Mouse (Mus musculus) heart, embryonic 14.5 days (tissue): ENCODE measurements around the gene Mef2b. TPM values are rescaled to one million over a fixed set of nuclear protein-coding genes. Genes with fewer than 3 reads are reported as not detected.

Experiments
- ATAC-seq: fragments of 200-750 bp; cut with Nextera tagmentation; 2 replicates; pipeline ENCODE4 v1.8.0; 2017; ENCODE audit warnings: low read depth, moderate TSS enrichment; ENCODE audit not compliant: insufficient number of reproducible peaks, insufficient read depth, low FRiP score
- H3K27ac ChIP-seq, 2 experiments: fragments of 200-500 bp in 1 of 2; fragments of 300-500 bp in 1 of 2; sonication (generic) in 1 of 2; replicated peaks in 1 of 2; 2 replicates each; pipeline ENCODE4 v1.5.1; 2012 to 2014; ENCODE audit warnings: low read depth in 2 of 2, low read length in 2 of 2, control low read depth in 1 of 2, mild to moderate bottlenecking in 1 of 2, mixed read lengths in 1 of 2; ENCODE audit not compliant: control insufficient read depth in 1 of 2, insufficient read depth in 1 of 2
- H3K27me3 ChIP-seq: fragments of 300-500 bp; sonication (generic); 2 replicates; pipeline ENCODE4 v1.6.1; 2014; ENCODE audit warnings: mild to moderate bottlenecking, low read length, control low read depth; ENCODE audit not compliant: control insufficient read depth, insufficient read depth
- H3K36me3 ChIP-seq: fragments of 300-500 bp; sonication (generic); 2 replicates; pipeline ENCODE4 v1.6.1; 2014; ENCODE audit warnings: mild to moderate bottlenecking, control low read depth, low read length, mixed read lengths; ENCODE audit not compliant: control insufficient read depth, insufficient read depth
- H3K4me1 ChIP-seq, 2 experiments: fragments of 200-500 bp in 1 of 2; fragments of 300-500 bp in 1 of 2; sonication (generic) in 1 of 2; 2 replicates each; pipeline ENCODE4 v1.6.1; 2012 to 2014; ENCODE audit warnings: low read length in 2 of 2, control low read depth in 1 of 2, mixed read lengths in 1 of 2; ENCODE audit not compliant: control insufficient read depth in 2 of 2, insufficient read depth in 2 of 2
- H3K4me2 ChIP-seq: fragments of 300-500 bp; sonication (generic); 2 replicates; pipeline ENCODE4 v1.6.1; 2014; ENCODE audit warnings: mild to moderate bottlenecking, low read length
- H3K4me3 ChIP-seq, 2 experiments: fragments of 200-500 bp in 1 of 2; fragments of 300-500 bp in 1 of 2; sonication (generic) in 1 of 2; 2 replicates each; pipeline ENCODE4 v1.5.1; 2012 to 2014; ENCODE audit warnings: low read length in 2 of 2, mild to moderate bottlenecking in 2 of 2, control low read depth in 1 of 2, low read depth in 1 of 2, moderate library complexity in 1 of 2; ENCODE audit not compliant: control insufficient read depth in 1 of 2, insufficient read depth in 1 of 2
- H3K9ac ChIP-seq: fragments of 300-500 bp; sonication (generic); 2 replicates; pipeline ENCODE4 v1.6.1; 2014; ENCODE audit warnings: mild to moderate bottlenecking, low read length
- H3K9me3 ChIP-seq: fragments of 300-500 bp; sonication (generic); 2 replicates; pipeline ENCODE4 v1.6.1; 2016; ENCODE audit warnings: low read length, control low read depth; ENCODE audit not compliant: control insufficient read depth
- WGBS: fragments of 180-500 bp; shearing (Covaris S2); extraction: QIAGEN DNeasy Blood & Tissue Kit; methylation state at CpG from one replicate; pipeline ENCODE4 v1.1.7; 2014; 5-methylcytosine and 5-hydroxymethylcytosine counted together
- polyA plus RNA-seq: library from polyadenylated mRNA; unstranded; fragments of >200 nt; fragmentation: Nextera tagmentation; extraction: Ambion mirVana; gene quantifications from 2 replicates; pipeline ENCODE4 v1.2.1, GENCODE M21; 2014

Mef2b gene
- polyA plus RNA-seq, 1 experiment from 2014 or later = 0.22 TPM

DNA sequence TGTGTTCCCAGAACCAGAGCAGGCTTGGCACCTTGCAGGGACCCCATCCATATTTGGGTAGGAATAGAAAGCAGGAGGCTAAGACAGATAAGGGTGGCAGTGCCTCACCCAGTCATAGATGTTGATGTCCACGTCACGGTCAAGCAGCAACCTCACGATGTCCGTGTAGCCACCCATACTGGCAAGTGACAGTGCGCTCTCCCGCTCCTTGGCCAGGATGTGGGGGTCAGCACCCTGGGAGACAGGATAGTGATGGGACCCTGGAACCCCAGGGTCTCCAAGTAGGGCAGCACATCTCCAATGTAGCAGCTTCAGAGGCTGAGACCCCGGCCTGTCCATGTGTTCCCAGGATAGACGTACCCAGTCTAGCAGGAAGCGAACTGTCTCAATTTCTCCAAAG, 4.6 kb upstream of the Mef2b start:
- no peaks in the 10 kb centered on the region for H3K27me3 ChIP-seq
- H3K9ac ChIP-seq = no peak overlapping the region
- no peak overlapping the region for H3K4me3 ChIP-seq
- WGBS = 66% methylated on average over 9 of the region's 9 CpGs
- ATAC-seq = no peak
- peaks cover 53% of the 10 kb centered on the region for H3K36me3 ChIP-seq
- no peaks in the 10 kb centered on the region for H3K9me3 ChIP-seq
- H3K4me1 ChIP-seq = peaks cover 14 to 28% of the 10 kb centered on the region in 2 experiments
- no peak overlapping the region for H3K4me2 ChIP-seq
- peak overlapping the region; percentile 48 to 49; a peak in 1 of 4 replicates for H3K27ac ChIP-seq

- H3K4me2 ChIP-seq = no peak overlapping the region
- no peaks in the 10 kb centered on the region for H3K27me3 ChIP-seq
- H3K4me3 ChIP-seq = no peak overlapping the region
- peaks cover 53% of the 10 kb centered on the region for H3K36me3 ChIP-seq
- H3K9me3 ChIP-seq = no peaks in the 10 kb centered on the region
- H3K9ac ChIP-seq = no peak overlapping the region
- WGBS = 83% methylated on average over 4 of the region's 4 CpGs
- no peak overlapping the region for H3K27ac ChIP-seq
- ATAC-seq = no peak
- H3K4me1 ChIP-seq = peaks cover 16 to 29% of the 10 kb centered on the region in 2 experiments
Observed at GRCm38 (mm10) chr8:70136591-70136990, 2.9 kb upstream of the Mef2b start.

- ATAC-seq = no peak
- Histone ChIP-seq H3K36me3 (peaks cover 58% of the 10 kb centered on the region), H3K4me2 (peak overlapping the region; percentile 81), H3K4me1 (peaks cover 13 to 23% of the 10 kb centered on the region in 2 experiments), H3K27ac (no peak overlapping the region), H3K27me3 (no peaks in the 10 kb centered on the region), H3K9ac (peak overlapping the region; percentile 82; the same call in 1 of the 2 replicates), H3K4me3 (peak overlapping the region in 1 of 2 experiments; percentile 76; a peak in 1 of 4 replicates), H3K9me3 (no peaks in the 10 kb centered on the region)
- 78% methylated on average over 4 of the region's 4 CpGs for WGBS
Observed at GRCm38 (mm10) chr8:70137890-70138289, 1.6 kb upstream of the Mef2b start.

- 7% methylated on average over 9 of the region's 9 CpGs for WGBS
- no peak for ATAC-seq
- Histone ChIP-seq H3K27ac (peak overlapping the region; percentile 81 to 83), H3K9ac (peak overlapping the region; percentile 84), H3K9me3 (no peaks in the 10 kb centered on the region), H3K27me3 (no peaks in the 10 kb centered on the region), H3K4me2 (peak overlapping the region; percentile 81), H3K36me3 (peaks cover 53% of the 10 kb centered on the region), H3K4me3 (peak overlapping the region; percentile 76 to 97), H3K4me1 (peaks cover 11 to 17% of the 10 kb centered on the region in 2 experiments)
Observed at GRCm38 (mm10) chr8:70139981-70140380, 470 bp downstream of the Mef2b start.

GRCm38 (mm10) chr8:70147678-70148607, 8.4 kb downstream of the Mef2b start:
- WGBS = 81% methylated on average over 7 of the region's 7 CpGs
- Histone ChIP-seq H3K27me3 (peaks cover 3% of the 10 kb centered on the region; the same call in 1 of the 2 replicates), H3K36me3 (peaks cover 38% of the 10 kb centered on the region), H3K9me3 (no peaks in the 10 kb centered on the region), H3K4me1 (no peaks in the 10 kb centered on the region; a peak in 1 of 4 replicates), H3K4me3 (no peak overlapping the region), H3K4me2 (no peak overlapping the region), H3K27ac (no peak overlapping the region), H3K9ac (no peak overlapping the region)
- no peak for ATAC-seq

DNA sequence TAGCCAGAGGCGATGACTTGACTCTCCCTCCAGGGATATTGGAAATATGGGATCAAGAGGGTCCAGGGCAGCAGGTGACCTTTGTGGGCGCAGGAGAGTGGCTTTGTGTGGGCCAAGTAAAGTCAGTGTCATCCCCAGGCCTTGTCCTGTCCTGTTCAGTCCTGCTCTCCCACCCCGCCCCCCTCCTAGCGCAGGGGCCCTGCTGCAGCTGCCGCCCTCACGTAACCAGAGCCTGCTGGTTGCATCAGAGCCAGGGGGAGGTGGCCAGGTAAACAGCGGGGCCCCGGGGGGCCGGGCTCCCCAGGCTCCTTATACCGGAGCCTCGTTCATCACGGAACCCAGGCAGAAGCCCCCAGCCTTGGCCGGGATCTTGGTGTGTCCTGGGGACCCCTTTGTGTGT, 10.6 kb downstream of the Mef2b start:
- Histone ChIP-seq H3K4me3 (no peak overlapping the region), H3K27ac (no peak overlapping the region), H3K36me3 (peaks cover 22% of the 10 kb centered on the region), H3K27me3 (peaks cover 7% of the 10 kb centered on the region), H3K9ac (no peak overlapping the region), H3K4me2 (no peak overlapping the region), H3K9me3 (no peaks in the 10 kb centered on the region), H3K4me1 (no peaks in the 10 kb centered on the region; a peak in 1 of 4 replicates)
- 17% methylated on average over 13 of the region's 13 CpGs for WGBS
- ATAC-seq = no peak; the same call in 1 of the 2 replicates

DNA sequence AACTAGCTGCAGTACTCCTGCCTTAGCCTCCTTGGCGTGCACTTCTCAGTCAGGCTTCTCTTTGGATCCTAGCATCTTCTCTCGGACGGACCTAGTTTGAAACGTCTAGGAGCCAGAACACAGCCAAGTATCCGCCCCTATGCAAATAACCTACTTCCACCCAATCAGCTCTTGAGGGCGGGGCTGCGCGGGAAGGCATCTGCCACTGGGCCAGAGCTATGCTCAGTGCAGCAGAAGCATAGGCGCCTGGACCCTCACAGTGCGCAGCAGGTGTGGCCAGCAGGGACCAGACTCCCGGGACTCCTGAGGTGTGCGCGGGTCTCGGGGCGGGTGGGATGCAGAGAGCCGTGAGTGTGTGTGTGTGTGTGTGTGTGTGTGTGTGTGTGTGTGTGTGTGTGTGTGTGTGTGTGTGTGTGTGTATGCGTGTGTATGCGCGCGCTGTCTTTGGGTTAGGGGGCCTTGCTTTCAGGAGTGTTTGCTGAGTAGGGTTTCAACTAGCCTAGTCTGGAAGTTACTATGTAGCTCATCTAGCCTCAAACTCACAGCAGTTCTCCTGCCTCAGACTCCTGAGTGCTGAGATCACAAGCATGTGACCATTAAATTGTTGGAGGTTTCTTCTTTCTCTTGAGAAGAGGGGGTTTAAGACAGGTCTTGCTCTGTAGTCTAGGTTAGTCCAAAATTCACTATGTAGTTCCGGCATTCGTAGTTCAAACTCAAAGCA, 13.2 kb downstream of the Mef2b start:
- H3K9ac ChIP-seq = no peak overlapping the region
- no peaks in the 10 kb centered on the region for H3K9me3 ChIP-seq
- H3K27me3 ChIP-seq = peaks cover 7% of the 10 kb centered on the region
- no peak overlapping the region for H3K4me3 ChIP-seq
- no peaks in the 10 kb centered on the region; a peak in 1 of 4 replicates for H3K4me1 ChIP-seq
- peak; percentile 76; the same call in 1 of the 2 replicates for ATAC-seq
- 16% methylated on average over 22 of the region's 22 CpGs for WGBS
- H3K36me3 ChIP-seq = no peaks in the 10 kb centered on the region
- peak overlapping the region; percentile 42 for H3K4me2 ChIP-seq
- no peak overlapping the region for H3K27ac ChIP-seq
